Mouse (Mus musculus): ENCODE measurements at regions not wholly inside any gene's neighbourhood (a gene's known extent, or its start where the extent isn't known, plus 50 kb on each side); places are given as distances from the start of the nearest gene placed in this dataset.

DNA sequence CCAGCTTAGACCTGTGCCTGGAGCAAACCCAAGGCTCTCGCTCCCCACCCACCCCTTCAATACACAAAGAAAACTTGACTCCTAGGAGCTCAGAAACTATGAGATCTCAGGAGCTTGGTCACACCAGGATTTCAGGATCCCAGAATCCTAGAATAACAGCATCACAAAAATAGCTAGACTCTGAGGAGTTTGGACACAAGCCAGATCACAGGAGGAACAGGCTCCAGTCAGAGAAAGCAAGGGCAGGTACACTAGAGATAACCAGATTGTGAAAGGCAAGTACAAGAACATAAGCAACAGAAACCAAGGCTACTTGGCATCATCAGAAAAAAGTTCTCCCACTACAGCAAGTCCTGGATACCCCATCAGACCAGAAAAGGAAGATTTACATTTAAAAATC is 221.5 kb downstream of the Epha7 start:
- DNase-seq (ENCODE audit: low spot score): no peak
- Histone ChIP-seq H3K36me3 (ENCODE audit: control insufficient read depth, insufficient read depth, low read length) (no peaks in the 10 kb centered on the region), H3K27ac (replicated peaks; ENCODE audit: low read depth, low read length) (no peak overlapping the region), H3K27me3 (ENCODE audit: control insufficient read depth, insufficient read depth, low read length) (no peaks in the 10 kb centered on the region), H3K9me3 (ENCODE audit: control insufficient read depth, low read length) (no peaks in the 10 kb centered on the region), H3K4me1 (ENCODE audit: control insufficient read depth, insufficient read depth, low read length) (no peaks in the 10 kb centered on the region), H3K4me3 (replicated peaks; ENCODE audit: low read length) (no peak overlapping the region), H3K4me2 (replicated peaks; ENCODE audit: low read depth, low read length, severe bottlenecking) (no peak overlapping the region), H3K9ac (ENCODE audit: low read depth, low read length, severe bottlenecking) (no peak overlapping the region)
- no peak for TF ChIP-seq POLR2A (IDR thresholded peaks at IDR 0.05; ENCODE audit: borderline replicate concordance, extremely low read depth, insufficient read depth, insufficient read length)
- 100% methylated on average over 1 of the region's 1 CpGs for WGBS
- no peak for ATAC-seq (ENCODE audit: low FRiP score, low read depth)

DNA sequence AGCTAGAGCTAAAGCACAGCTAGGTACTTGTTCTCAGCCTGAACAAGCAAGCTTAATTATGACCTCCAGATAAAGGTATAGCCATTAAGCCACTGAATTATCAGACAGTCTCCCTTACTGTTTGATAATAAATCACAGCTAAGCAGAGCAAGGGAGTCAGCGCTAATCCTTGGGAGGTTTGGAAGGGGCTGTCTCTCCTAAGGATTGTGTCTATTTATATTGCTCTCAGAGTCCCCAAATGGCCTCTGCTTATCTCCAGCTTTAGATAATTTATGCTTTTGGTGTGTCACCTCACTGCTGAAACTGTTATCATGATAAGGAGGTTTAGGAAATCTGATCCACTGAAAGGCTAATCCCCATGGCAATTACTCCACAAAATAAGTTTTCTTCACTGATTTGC is 227.1 kb downstream of the Epha7 start:
- H3K4me3 ChIP-seq (replicated peaks; ENCODE audit: low read length): no peak overlapping the region

GRCm38 (mm10) chr4:29068678-29069621 is 256.0 kb downstream of the Epha7 start:
- ATAC-seq (ENCODE audit: low FRiP score, low read depth): no peak

More for the DNA sequence above, 227.1 kb downstream of the Epha7 start:
- ATAC-seq (ENCODE audit: low FRiP score, low read depth) (no peak), DNase-seq (ENCODE audit: low spot score) (no peak)
- TF ChIP-seq POLR2A (IDR thresholded peaks at IDR 0.05; ENCODE audit: borderline replicate concordance, extremely low read depth, insufficient read depth, insufficient read length): no peak
- Histone ChIP-seq H3K4me1 (ENCODE audit: control insufficient read depth, insufficient read depth, low read length) (no peaks in the 10 kb centered on the region), H3K9ac (ENCODE audit: low read depth, low read length, severe bottlenecking) (no peak overlapping the region), H3K36me3 (ENCODE audit: control insufficient read depth, insufficient read depth, low read length) (no peaks in the 10 kb centered on the region), H3K27ac (replicated peaks; ENCODE audit: low read depth, low read length) (no peak overlapping the region), H3K27me3 (ENCODE audit: control insufficient read depth, insufficient read depth, low read length) (no peaks in the 10 kb centered on the region), H3K9me3 (ENCODE audit: control insufficient read depth, low read length) (no peaks in the 10 kb centered on the region), H3K4me2 (replicated peaks; ENCODE audit: low read depth, low read length, severe bottlenecking) (no peak overlapping the region)
- 25% methylated on average over 1 of the region's 1 CpGs for WGBS

DNA sequence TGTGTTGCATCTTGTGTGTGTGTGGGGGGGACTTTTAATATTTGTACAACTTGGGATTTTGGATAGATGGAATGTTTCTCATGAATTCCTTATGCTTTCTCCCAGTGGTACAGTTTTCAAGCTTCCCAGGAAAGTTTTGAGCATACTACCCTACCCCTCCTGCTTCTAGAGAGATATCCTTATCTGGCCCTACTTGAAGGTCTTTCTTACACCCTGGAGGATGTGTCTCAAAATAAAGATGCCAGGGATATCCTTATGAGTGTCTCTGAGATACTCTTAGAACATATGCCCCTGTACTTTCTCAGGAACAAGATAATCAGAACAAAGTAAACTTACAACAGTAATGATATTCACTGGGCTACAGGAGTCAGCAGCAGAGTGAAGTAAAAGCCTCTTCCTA is 261.3 kb downstream of the Epha7 start:
- Histone ChIP-seq H3K27me3 (ENCODE audit: control insufficient read depth, insufficient read depth, low read length) (no peaks in the 10 kb centered on the region), H3K9ac (ENCODE audit: low read depth, low read length, severe bottlenecking) (no peak overlapping the region), H3K4me1 (ENCODE audit: control insufficient read depth, insufficient read depth, low read length) (no peaks in the 10 kb centered on the region), H3K27ac (replicated peaks; ENCODE audit: low read depth, low read length) (no peak overlapping the region), H3K4me3 (replicated peaks; ENCODE audit: low read length) (no peak overlapping the region), H3K9me3 (ENCODE audit: control insufficient read depth, low read length) (no peaks in the 10 kb centered on the region), H3K4me2 (replicated peaks; ENCODE audit: low read depth, low read length, severe bottlenecking) (no peak overlapping the region), H3K36me3 (ENCODE audit: control insufficient read depth, insufficient read depth, low read length) (no peaks in the 10 kb centered on the region)
- no peak for DNase-seq (ENCODE audit: low spot score)
- TF ChIP-seq POLR2A (IDR thresholded peaks at IDR 0.05; ENCODE audit: borderline replicate concordance, extremely low read depth, insufficient read depth, insufficient read length): no peak
- ATAC-seq (ENCODE audit: low FRiP score, low read depth): no peak

More at GRCm38 (mm10) chr4:29068678-29069621, 256.0 kb downstream of the Epha7 start:
- H3K4me1 ChIP-seq (ENCODE audit: control insufficient read depth, insufficient read depth, low read length): no peaks in the 10 kb centered on the region
- no peak overlapping the region for H3K9ac ChIP-seq (ENCODE audit: low read depth, low read length, severe bottlenecking)
- H3K36me3 ChIP-seq (ENCODE audit: control insufficient read depth, insufficient read depth, low read length): no peaks in the 10 kb centered on the region
- H3K27ac ChIP-seq (replicated peaks; ENCODE audit: low read depth, low read length): no peak overlapping the region
- DNase-seq (ENCODE audit: low spot score): no peak
- no peaks in the 10 kb centered on the region for H3K27me3 ChIP-seq (ENCODE audit: control insufficient read depth, insufficient read depth, low read length)
- no peaks in the 10 kb centered on the region for H3K9me3 ChIP-seq (ENCODE audit: control insufficient read depth, low read length)
- 89% methylated on average over 12 of the region's 12 CpGs for WGBS
- H3K4me2 ChIP-seq (replicated peaks; ENCODE audit: low read depth, low read length, severe bottlenecking): no peak overlapping the region
- no peak for TF ChIP-seq POLR2A (IDR thresholded peaks at IDR 0.05; ENCODE audit: borderline replicate concordance, extremely low read depth, insufficient read depth, insufficient read length)
- no peak overlapping the region for H3K4me3 ChIP-seq (replicated peaks; ENCODE audit: low read length)

GRCm38 (mm10) chr4:29074851-29075250 is 261.9 kb downstream of the Epha7 start:
- Histone ChIP-seq H3K4me2 (replicated peaks; ENCODE audit: low read depth, low read length, severe bottlenecking) (no peak overlapping the region), H3K36me3 (ENCODE audit: control insufficient read depth, insufficient read depth, low read length) (no peaks in the 10 kb centered on the region), H3K9me3 (ENCODE audit: control insufficient read depth, low read length) (no peaks in the 10 kb centered on the region), H3K27ac (replicated peaks; ENCODE audit: low read depth, low read length) (no peak overlapping the region), H3K4me1 (ENCODE audit: control insufficient read depth, insufficient read depth, low read length) (no peaks in the 10 kb centered on the region), H3K4me3 (replicated peaks; ENCODE audit: low read length) (no peak overlapping the region), H3K27me3 (ENCODE audit: control insufficient read depth, insufficient read depth, low read length) (no peaks in the 10 kb centered on the region), H3K9ac (ENCODE audit: low read depth, low read length, severe bottlenecking) (no peak overlapping the region)
- WGBS: 61% methylated on average over 3 of the region's 3 CpGs
- no peak for TF ChIP-seq POLR2A (IDR thresholded peaks at IDR 0.05; ENCODE audit: borderline replicate concordance, extremely low read depth, insufficient read depth, insufficient read length)
- DNase-seq (ENCODE audit: low spot score) (no peak), ATAC-seq (ENCODE audit: low FRiP score, low read depth) (no peak)

All from limb, embryonic 14.5 days (tissue).